Mouse (Mus musculus) testis, adult 2 months (tissue): Measurements from ENCODE around the gene Cdkl3.

Experiments used
- CTCF ChIP-seq: fragments of 200-500 bp; IDR thresholded peaks from 2 replicates; pipeline ENCODE4 v1.5.1; 2012; ENCODE audit warnings: low read depth, mild to moderate bottlenecking, inconsistent platforms, low read length, moderate library complexity; ENCODE audit not compliant: control insufficient read depth, insufficient read depth, insufficient replicate concordance
- POLR2A ChIP-seq: fragments of 200-500 bp; IDR thresholded peaks from 2 replicates; pipeline ENCODE4 v1.6.1; 2012; ENCODE audit warnings: low read depth, mild to moderate bottlenecking, inconsistent platforms, low read length, moderate library complexity; ENCODE audit not compliant: control insufficient read depth

GRCm38 (mm10) chr11:52011541-52011940 lies 7.5 kb downstream of the Cdkl3 start:
- TF ChIP-seq CTCF = no peak
- TF ChIP-seq POLR2A = no peak
